Mouse (Mus musculus) heart, embryonic 15.5 days (tissue): Measurements from ENCODE around the gene Chl1. TPM values are rescaled to one million over a fixed set of nuclear protein-coding genes. Genes with fewer than 3 reads are reported as not detected.

Experiments used
- ATAC-seq: fragments of 200-750 bp; cut with Nextera tagmentation; replicated peaks from 2 replicates; pipeline ENCODE4 v1.8.0; 2017; ENCODE audit warnings: low read depth, moderate TSS enrichment; ENCODE audit not compliant: insufficient number of reproducible peaks, insufficient read depth, low FRiP score
- H3K27ac ChIP-seq: fragments of 300-500 bp; sonication (generic); 2 replicates; pipeline ENCODE4 v1.5.1; 2015; ENCODE audit warnings: mild to moderate bottlenecking, inconsistent platforms
- H3K27me3 ChIP-seq: fragments of 300-500 bp; sonication (generic); 2 replicates; pipeline ENCODE4 v1.6.1; 2015; ENCODE audit warnings: inconsistent platforms
- H3K36me3 ChIP-seq: fragments of 300-500 bp; sonication (generic); 2 replicates; pipeline ENCODE4 v1.6.1; 2015; ENCODE audit warnings: mild to moderate bottlenecking, inconsistent platforms
- H3K4me1 ChIP-seq: fragments of 300-500 bp; sonication (generic); replicated peaks from 2 replicates; pipeline ENCODE4 v1.6.1; 2015; ENCODE audit warnings: inconsistent platforms
- H3K4me2 ChIP-seq: fragments of 300-500 bp; sonication (generic); 2 replicates; pipeline ENCODE4 v1.6.1; 2015; ENCODE audit warnings: inconsistent platforms, mild to moderate bottlenecking, moderate library complexity
- H3K4me3 ChIP-seq: fragments of 300-500 bp; sonication (generic); 2 replicates; pipeline ENCODE4 v1.5.1; 2015; ENCODE audit warnings: mild to moderate bottlenecking, inconsistent platforms
- H3K9ac ChIP-seq: fragments of 300-500 bp; sonication (generic); 2 replicates; pipeline ENCODE4 v1.6.1; 2015; ENCODE audit warnings: mild to moderate bottlenecking, inconsistent platforms
- H3K9me3 ChIP-seq: fragments of 300-500 bp; sonication (generic); replicated peaks from 2 replicates; pipeline ENCODE4 v1.6.1; 2016; ENCODE audit warnings: inconsistent platforms
- whole genome bisulfite sequencing: fragments of 180-500 bp; shearing (Covaris S2); methylation state at CpG from one replicate; pipeline ENCODE4 v1.1.7; 2015; ENCODE audit warnings: mixed read lengths; 5-methylcytosine and 5-hydroxymethylcytosine counted together
- polyA plus RNA-seq: library from polyadenylated mRNA; unstranded; fragments of >200 nt; fragmentation: Nextera tagmentation; extraction: Ambion mirVana; gene quantifications from 2 replicates; pipeline ENCODE4 v1.2.1, GENCODE M21; 2015

The Chl1 gene
- polyA plus RNA-seq, 1 experiment from 2014 or later = 0.21 TPM

GRCm38 (mm10) chr6:103742784-103743183, 232.4 kb downstream of the Chl1 start:
- no peaks in the 10 kb centered on the region for H3K27me3 ChIP-seq
- no peaks in the 10 kb centered on the region for H3K9me3 ChIP-seq
- no peak for ATAC-seq
- H3K4me3 ChIP-seq = no peak overlapping the region
- no peak overlapping the region for H3K9ac ChIP-seq
- no peak overlapping the region for H3K27ac ChIP-seq
- H3K4me2 ChIP-seq = no peak overlapping the region
- H3K36me3 ChIP-seq = no peaks in the 10 kb centered on the region
- 59% methylated on average over 3 of the region's 3 CpGs for WGBS
- H3K4me1 ChIP-seq = no peaks in the 10 kb centered on the region

GRCm38 (mm10) chr6:103746103-103746502, 235.7 kb downstream of the Chl1 start:
- Histone ChIP-seq H3K4me2 (no peak overlapping the region), H3K9me3 (no peaks in the 10 kb centered on the region), H3K4me3 (no peak overlapping the region), H3K9ac (no peak overlapping the region), H3K36me3 (no peaks in the 10 kb centered on the region), H3K4me1 (no peaks in the 10 kb centered on the region), H3K27me3 (no peaks in the 10 kb centered on the region), H3K27ac (no peak overlapping the region)
- ATAC-seq = no peak
- 24% methylated on average over 4 of the region's 4 CpGs for WGBS

GRCm38 (mm10) chr6:103749122-103749773, 238.9 kb downstream of the Chl1 start:
- no peak for ATAC-seq
- WGBS = 59% methylated on average over 16 of the region's 16 CpGs
- Histone ChIP-seq H3K27me3 (no peaks in the 10 kb centered on the region), H3K4me3 (no peak overlapping the region), H3K9ac (no peak overlapping the region), H3K36me3 (no peaks in the 10 kb centered on the region), H3K4me1 (no peaks in the 10 kb centered on the region), H3K27ac (no peak overlapping the region), H3K9me3 (no peaks in the 10 kb centered on the region), H3K4me2 (no peak overlapping the region)

- no peak overlapping the region for H3K27ac ChIP-seq
- no peak for ATAC-seq
- no peaks in the 10 kb centered on the region for H3K9me3 ChIP-seq
- H3K27me3 ChIP-seq = no peaks in the 10 kb centered on the region
- no peak overlapping the region for H3K4me3 ChIP-seq
- no peaks in the 10 kb centered on the region for H3K4me1 ChIP-seq
- H3K4me2 ChIP-seq = no peak overlapping the region
- 56% methylated on average over 4 of the region's 4 CpGs for WGBS
- H3K9ac ChIP-seq = no peak overlapping the region
- no peaks in the 10 kb centered on the region for H3K36me3 ChIP-seq
These were observed 243.5 kb downstream of the Chl1 start for GRCm38 (mm10) chr6:103753891-103754290.

GRCm38 (mm10) chr6:103766830-103767229, 256.4 kb downstream of the Chl1 start:
- H3K27ac ChIP-seq = no peak overlapping the region
- H3K4me2 ChIP-seq = no peak overlapping the region
- no peaks in the 10 kb centered on the region for H3K36me3 ChIP-seq
- WGBS = 68% methylated on average over 3 of the region's 3 CpGs
- no peak overlapping the region for H3K4me3 ChIP-seq
- ATAC-seq = no peak
- no peak overlapping the region for H3K9ac ChIP-seq
- no peaks in the 10 kb centered on the region for H3K4me1 ChIP-seq
- H3K27me3 ChIP-seq = no peaks in the 10 kb centered on the region
- no peaks in the 10 kb centered on the region for H3K9me3 ChIP-seq

GRCm38 (mm10) chr6:103781058-103781457, 270.7 kb downstream of the Chl1 start:
- H3K4me2 ChIP-seq = no peak overlapping the region
- H3K4me1 ChIP-seq = no peaks in the 10 kb centered on the region
- no peak overlapping the region for H3K4me3 ChIP-seq
- ATAC-seq = no peak
- no peaks in the 10 kb centered on the region for H3K9me3 ChIP-seq
- H3K9ac ChIP-seq = no peak overlapping the region
- H3K27ac ChIP-seq = no peak overlapping the region
- no peaks in the 10 kb centered on the region for H3K27me3 ChIP-seq
- H3K36me3 ChIP-seq = no peaks in the 10 kb centered on the region
- WGBS = 69% methylated on average over 5 of the region's 5 CpGs

- no peaks in the 10 kb centered on the region for H3K9me3 ChIP-seq
- H3K36me3 ChIP-seq = no peaks in the 10 kb centered on the region
- H3K4me3 ChIP-seq = no peak overlapping the region
- no peaks in the 10 kb centered on the region for H3K27me3 ChIP-seq
- no peak for ATAC-seq
- 46% methylated on average over 2 of the region's 2 CpGs for WGBS
- no peak overlapping the region for H3K9ac ChIP-seq
- H3K27ac ChIP-seq = no peak overlapping the region
- H3K4me2 ChIP-seq = no peak overlapping the region
- H3K4me1 ChIP-seq = no peaks in the 10 kb centered on the region
These were observed 280.8 kb downstream of the Chl1 start for GRCm38 (mm10) chr6:103791077-103791632.

- Histone ChIP-seq H3K4me3 (no peak overlapping the region), H3K9me3 (no peaks in the 10 kb centered on the region), H3K4me1 (no peaks in the 10 kb centered on the region), H3K9ac (no peak overlapping the region), H3K36me3 (no peaks in the 10 kb centered on the region), H3K27me3 (no peaks in the 10 kb centered on the region), H3K4me2 (no peak overlapping the region), H3K27ac (no peak overlapping the region)
- ATAC-seq = no peak
- 76% methylated on average over 1 of the region's 1 CpGs for WGBS
These were observed 284.9 kb downstream of the Chl1 start for GRCm38 (mm10) chr6:103795241-103795640.
